Mouse (Mus musculus) spleen, postnatal 4 days (tissue): ENCODE data around the gene Msmp.

Source experiments
- DNase-seq, 2 experiments: peaks; one replicate each; pipeline ENCODE4 v3.0.0; 2022; ENCODE audit warnings: low spot score in 2 of 2

The Msmp gene

DNA sequence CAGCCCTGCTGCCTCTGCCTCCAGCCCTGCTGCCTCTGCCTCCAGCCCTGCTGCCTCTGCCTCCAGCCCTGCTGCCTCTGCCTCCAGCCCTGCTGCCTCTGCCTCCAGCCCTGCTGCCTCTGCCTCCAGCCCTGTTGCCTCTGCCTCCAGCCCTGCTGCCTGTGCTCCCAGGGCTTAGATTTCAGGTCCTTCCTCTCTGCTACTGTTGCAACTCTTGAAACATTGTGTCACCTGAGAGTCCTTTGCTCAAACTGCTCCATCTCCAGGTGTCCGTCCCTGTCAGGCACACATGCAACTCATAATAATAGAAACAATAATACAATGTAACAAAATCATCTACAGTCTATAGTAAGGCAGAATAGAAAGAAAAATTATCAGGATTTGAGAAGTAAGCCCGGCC lies 12.3 kb upstream of the Msmp start:
- DNase-seq = peak; percentile 9 to 54

DNA sequence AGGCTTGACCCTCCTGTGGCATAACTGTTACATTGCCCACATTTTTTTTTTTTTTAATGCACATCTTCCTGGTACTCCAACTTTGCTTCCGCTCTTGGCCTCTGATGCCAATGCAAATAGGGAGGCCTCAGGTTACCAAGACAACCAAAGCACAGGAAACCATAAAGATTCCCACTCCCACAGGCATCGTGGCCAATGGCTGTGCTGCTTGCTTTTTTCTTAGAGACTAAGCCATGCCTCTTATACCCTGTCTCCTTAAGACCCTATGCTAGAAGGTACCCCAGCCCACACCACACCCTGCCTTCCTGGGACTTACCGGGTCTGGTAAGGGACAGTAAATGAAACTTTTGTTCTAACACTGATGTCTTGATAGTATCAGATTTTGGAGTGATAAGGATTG lies 9.2 kb upstream of the Msmp start:
- DNase-seq = peak; percentile 7 to 43

DNA sequence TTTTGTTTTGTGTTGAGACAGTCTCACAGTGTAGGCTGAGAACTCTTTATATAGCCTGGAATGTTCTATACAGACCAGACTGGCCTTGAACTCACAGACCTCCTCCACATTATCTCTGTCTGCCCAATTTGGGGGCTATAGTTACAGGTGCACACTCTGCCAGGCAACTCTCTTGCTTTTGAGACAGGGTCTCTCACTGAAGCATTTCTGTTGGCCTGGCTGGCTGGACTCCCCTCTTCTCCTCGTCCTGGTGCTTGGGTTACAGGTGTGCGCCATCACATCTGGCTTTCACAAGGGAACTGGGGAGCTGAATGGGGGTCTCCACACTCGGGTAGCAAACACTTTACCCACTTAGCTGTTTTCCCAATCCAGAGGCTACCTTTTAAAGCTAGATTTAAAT lies 7.7 kb upstream of the Msmp start:
- DNase-seq = no peak

GRCm38 (mm10) chr4:43591543-43591942 lies 7.2 kb upstream of the Msmp start:
- DNase-seq = no peak

DNA sequence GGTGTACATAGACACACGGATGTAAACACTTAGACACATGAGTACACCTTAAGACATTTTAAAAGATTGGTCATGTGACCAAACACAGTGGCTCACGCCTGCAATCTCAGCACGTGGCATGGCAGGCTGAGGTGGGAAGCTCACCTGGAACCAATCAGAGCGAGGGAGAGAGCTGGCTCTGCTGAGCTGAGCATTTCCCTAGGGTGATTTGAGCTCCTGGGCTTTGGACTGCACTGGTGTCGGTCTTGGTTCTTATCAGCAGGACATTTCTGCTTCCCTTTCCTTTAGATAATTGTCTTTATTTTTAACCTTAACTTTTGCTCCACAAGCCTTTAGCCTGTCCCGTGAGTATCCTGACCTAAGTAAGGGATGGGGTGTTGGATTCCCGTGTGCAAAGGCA lies 3.4 kb upstream of the Msmp start:
- DNase-seq = no peak

DNA sequence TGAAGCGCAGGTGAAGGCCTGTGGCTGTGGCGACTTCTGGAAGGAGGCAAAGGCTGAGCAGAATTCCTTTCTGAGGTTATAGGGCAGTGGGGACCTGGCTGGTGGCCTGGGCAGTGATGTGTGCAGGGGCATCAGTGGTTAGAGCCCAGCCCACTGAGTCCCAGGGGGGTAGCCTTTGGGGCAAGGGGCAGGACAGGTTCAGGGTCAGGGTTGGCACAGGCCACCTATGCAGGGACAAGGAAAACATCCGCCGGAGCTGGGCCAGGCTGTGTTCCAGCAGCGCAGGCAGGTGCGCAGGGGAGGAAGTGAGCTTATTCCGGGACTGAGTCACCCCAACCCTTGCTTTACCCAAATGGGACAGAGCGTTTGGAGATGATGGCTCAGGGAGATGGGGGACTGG lies 2.1 kb upstream of the Msmp start:
- no peak for DNase-seq

GRCm38 (mm10) chr4:43585682-43586081 lies 1.4 kb upstream of the Msmp start:
- no peak for DNase-seq

GRCm38 (mm10) chr4:43583421-43583820 lies 873 bp downstream of the Msmp start:
- no peak for DNase-seq

GRCm38 (mm10) chr4:43582241-43582640 lies 2.1 kb downstream of the Msmp start:
- DNase-seq = no peak

DNA sequence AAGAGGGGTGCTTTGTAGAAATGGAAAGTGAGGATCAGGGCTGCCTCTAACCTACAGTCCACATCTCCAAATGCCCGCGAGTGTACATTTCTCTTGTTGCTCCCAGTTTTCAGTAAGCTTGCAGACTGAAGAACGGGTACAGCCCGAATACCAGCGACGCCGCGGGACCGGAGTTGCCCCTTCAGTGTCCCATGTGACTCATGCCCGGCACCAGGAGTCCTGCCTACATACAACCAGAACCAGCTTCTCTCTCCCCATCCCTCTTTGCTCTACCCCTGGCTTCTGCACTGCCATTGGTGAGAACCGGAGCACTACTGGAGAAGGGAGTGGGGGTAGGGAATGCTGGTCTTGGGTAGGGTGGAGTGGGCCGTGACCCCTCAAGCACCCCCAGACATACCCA lies 2.9 kb downstream of the Msmp start:
- no peak for DNase-seq

DNA sequence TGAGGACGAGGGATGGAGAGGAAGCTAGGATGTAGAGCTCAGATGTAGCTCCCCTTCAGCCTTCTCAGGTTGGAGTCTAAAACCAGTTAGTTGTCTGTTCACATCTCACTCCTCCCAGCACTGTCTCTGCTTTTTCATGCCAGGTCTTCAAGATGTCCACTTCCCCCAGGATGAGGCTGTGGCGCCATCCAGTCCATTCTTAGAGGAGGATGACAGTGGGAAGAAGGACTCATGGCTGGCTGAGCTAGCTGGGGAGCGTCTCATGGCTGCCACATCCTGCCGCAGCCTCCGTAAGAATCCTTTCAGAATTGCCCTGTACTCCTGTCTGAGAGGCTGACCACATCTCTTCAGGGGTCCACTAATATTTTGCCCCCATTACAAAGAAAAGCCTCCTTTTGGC lies 3.6 kb downstream of the Msmp start:
- DNase-seq = no peak

- DNase-seq = no peak
These were observed 4.6 kb downstream of the Msmp start for GRCm38 (mm10) chr4:43579731-43580130.

- DNase-seq = no peak
These were observed 5.0 kb downstream of the Msmp start for GRCm38 (mm10) chr4:43579256-43579655.

GRCm38 (mm10) chr4:43578376-43579204 lies 5.7 kb downstream of the Msmp start, which contains the start of the genes Rgp1 and Gba2:
Gene Rgp1, plus strand, starts transcription at chr4:43578715.
Gene Gba2, minus strand, starts transcription at chr4:43578873.
- peak; percentile 92 to 95 for DNase-seq

DNA sequence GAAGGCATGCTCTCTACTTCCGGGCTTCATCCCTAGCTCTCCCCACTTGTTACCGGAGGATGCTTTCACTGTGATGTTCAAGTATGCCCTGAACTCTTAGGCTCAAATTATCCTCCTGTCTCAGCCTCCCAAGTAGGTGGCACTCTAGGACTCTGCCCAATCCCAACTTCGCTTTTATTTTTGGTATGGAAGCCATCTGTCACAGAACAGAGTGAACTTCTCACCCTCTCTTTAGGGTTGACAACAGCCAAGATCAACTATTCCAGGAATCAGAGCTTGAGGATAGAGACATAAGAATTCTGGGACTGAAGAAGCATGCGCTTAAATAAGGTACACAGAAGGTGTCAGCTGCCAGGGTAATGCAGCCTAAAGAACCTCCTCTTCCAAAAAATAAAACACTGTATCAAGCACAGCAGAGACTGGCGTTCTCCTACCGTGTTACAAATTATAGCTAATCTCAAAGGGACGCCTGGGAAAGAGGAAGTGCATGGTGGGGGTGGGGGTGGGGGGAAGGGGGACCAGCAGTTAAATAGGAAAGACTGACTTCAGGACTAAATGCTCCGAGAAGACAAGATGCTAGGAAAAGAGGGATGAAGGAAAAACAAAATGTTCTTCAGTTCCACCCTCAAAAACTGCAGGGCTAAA lies 6.9 kb downstream of the Msmp start:
- DNase-seq = no peak

- DNase-seq = no peak
These were observed 8.9 kb downstream of the Msmp start for GRCm38 (mm10) chr4:43575356-43575755.

- DNase-seq = no peak
These were observed 10.7 kb downstream of the Msmp start for GRCm38 (mm10) chr4:43573561-43573960.

- DNase-seq = no peak
These were observed 12.8 kb downstream of the Msmp start for GRCm38 (mm10) chr4:43571395-43572045.

- no peak for DNase-seq
These were observed 17.2 kb downstream of the Msmp start for GRCm38 (mm10) chr4:43567140-43567539.

- DNase-seq = no peak
These were observed 20.1 kb downstream of the Msmp start for GRCm38 (mm10) chr4:43564231-43564630.

GRCm38 (mm10) chr4:43563601-43563875 lies 20.8 kb downstream of the Msmp start:
- no peak for DNase-seq

DNA sequence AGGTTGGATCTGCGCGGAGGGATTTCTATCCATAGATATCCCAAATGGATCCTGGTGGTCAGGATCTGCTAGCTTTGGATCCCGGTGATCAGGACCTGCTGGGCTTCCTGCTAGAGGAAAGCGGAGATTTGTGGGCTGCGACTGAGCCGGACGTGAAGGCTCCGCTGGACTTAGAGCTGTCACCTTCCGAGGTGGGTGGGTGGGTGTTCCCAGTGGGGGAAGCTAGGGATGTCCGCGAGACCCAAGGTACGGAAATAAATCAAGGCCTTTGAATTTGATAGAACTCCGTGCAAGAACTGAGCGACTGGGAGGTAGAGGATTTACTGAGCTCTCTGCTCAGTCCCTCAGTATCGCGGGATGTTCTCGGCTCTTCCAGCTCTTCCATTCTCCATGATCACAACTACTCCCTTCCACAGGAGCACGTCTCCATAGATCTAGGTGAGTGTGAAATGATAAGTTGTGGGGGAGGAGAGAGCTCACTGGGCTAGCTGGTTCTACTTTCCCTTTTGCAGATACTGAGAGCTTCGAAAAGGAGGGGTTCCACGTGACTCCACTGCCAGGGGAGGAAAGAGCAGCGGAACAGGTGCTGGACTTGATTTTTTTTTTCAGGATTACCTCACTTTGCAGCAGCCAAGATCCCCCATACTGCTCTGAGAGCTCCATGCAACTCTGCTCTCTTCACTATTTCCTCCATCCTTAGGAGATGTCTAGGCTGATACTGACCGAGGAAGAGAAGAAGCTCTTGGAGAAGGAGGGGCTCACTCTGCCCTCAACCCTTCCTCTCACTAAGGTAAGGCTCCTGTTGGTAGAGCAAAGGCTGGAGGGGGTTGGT lies 21.3 kb downstream of the Msmp start:
- DNase-seq = peak in 1 of 2 experiments; percentile 63
